Mouse (Mus musculus) olfactory bulb, adult 2 months (tissue): ENCODE data around the gene Rreb1.

ENCODE experiments used
- CTCF ChIP-seq: fragments of 200-500 bp; IDR thresholded peaks from 2 replicates; pipeline ENCODE4 v1.5.1; 2012; ENCODE audit warnings: low read depth, mild to moderate bottlenecking, low read length, moderate library complexity; ENCODE audit not compliant: insufficient read depth
- POLR2A ChIP-seq: fragments of 200-500 bp; IDR thresholded peaks from 2 replicates; pipeline ENCODE4 v1.6.1; 2012; ENCODE audit warnings: mild to moderate bottlenecking, low read depth, low read length, moderate library complexity; ENCODE audit not compliant: insufficient read depth

GRCm38 (mm10) chr13:37760957-37761941 is 17.0 kb upstream of the Rreb1 start:
- TF ChIP-seq CTCF, result no peak
- no peak for TF ChIP-seq POLR2A
